Mouse (Mus musculus): ENCODE measurements at regions not wholly inside any gene's neighbourhood (a gene's known extent, or its start where the extent isn't known, plus 50 kb on each side); places are given as distances from the start of the nearest gene placed in this dataset.

GRCm38 (mm10) chr2:45184149-45184548 lies 67.0 kb upstream of the Zeb2 start:
- TF ChIP-seq CTCF (IDR thresholded peaks at IDR 0.05) = no peak
- no peak for TF ChIP-seq EP300 (IDR thresholded peaks at IDR 0.05)

Data from lung, postnatal 0 days (tissue).